Mouse (Mus musculus) ES-E14 (cell line): Measurements from ENCODE around the gene Ostm1. TPM values are rescaled to one million over a fixed set of nuclear protein-coding genes. Genes with fewer than 3 reads are reported as not detected.

Experiments used
- DNase-seq: peaks from one replicate; pipeline ENCODE4 v3.0.0-alpha.2; 2013; ENCODE audit warnings: low read depth, low spot score
- H3K27ac ChIP-seq: 2 replicates; pipeline ENCODE4 v1.5.1; 2012; ENCODE audit warnings: low read depth, mild to moderate bottlenecking, low read length, moderate library complexity, mixed read lengths; ENCODE audit not compliant: poor library complexity, insufficient read depth, severe bottlenecking
- H3K36me3 ChIP-seq: 2 replicates; pipeline ENCODE4 v1.6.1; 2012; ENCODE audit warnings: mild to moderate bottlenecking, low read length, moderate library complexity, mixed read lengths; ENCODE audit not compliant: control insufficient read depth, poor library complexity, insufficient read depth, severe bottlenecking
- H3K4me1 ChIP-seq, 2 experiments: fragments of 150-350 bp in 1 of 2; sonication (generic) in 1 of 2; 2 replicates each; pipeline ENCODE4 v1.6.1; 2012; ENCODE audit warnings: low read length in 2 of 2, mild to moderate bottlenecking in 1 of 2, mixed read lengths in 1 of 2; ENCODE audit not compliant: control insufficient read depth in 2 of 2, insufficient read depth in 2 of 2, poor library complexity in 1 of 2
- H3K4me3 ChIP-seq, 2 experiments: fragments of 150-350 bp in 1 of 2; sonication (generic) in 1 of 2; 2 replicates each; pipeline ENCODE4 v1.5.1; 2012; ENCODE audit warnings: low read length in 2 of 2, low read depth in 1 of 2, mild to moderate bottlenecking in 1 of 2, mixed read lengths in 1 of 2; ENCODE audit not compliant: insufficient read depth in 1 of 2, poor library complexity in 1 of 2, severe bottlenecking in 1 of 2
- H3K9ac ChIP-seq: 2 replicates; pipeline ENCODE4 v1.6.1; 2012; ENCODE audit warnings: low read depth, mild to moderate bottlenecking, low read length, mixed read lengths; ENCODE audit not compliant: poor library complexity, insufficient read depth, severe bottlenecking
- H3K9me3 ChIP-seq: fragments of 150-350 bp; sonication (generic); 2 replicates; pipeline ENCODE4 v1.6.1; 2012; ENCODE audit warnings: low read depth, mild to moderate bottlenecking, low read length; ENCODE audit not compliant: control insufficient read depth, insufficient read depth
- CHD2 ChIP-seq: IDR thresholded peaks from 2 replicates; pipeline ENCODE4 v1.6.1; 2014; ENCODE audit warnings: mild to moderate bottlenecking, low read depth, low read length, inconsistent platforms
- HCFC1 ChIP-seq: IDR thresholded peaks from 2 replicates; pipeline ENCODE4 v1.6.1; 2012; ENCODE audit warnings: low read length, inconsistent platforms, borderline replicate concordance; ENCODE audit not compliant: insufficient read depth
- MAFK ChIP-seq: IDR thresholded peaks from 2 replicates; pipeline ENCODE4 v1.6.1; 2014; ENCODE audit warnings: mild to moderate bottlenecking, low read depth, low read length, inconsistent platforms; ENCODE audit not compliant: insufficient read depth
- ZC3H11A ChIP-seq: IDR thresholded peaks from 2 replicates; pipeline ENCODE4 v1.6.1; 2012; ENCODE audit warnings: low read depth, mild to moderate bottlenecking, inconsistent platforms, low read length, borderline replicate concordance
- ZNF384 ChIP-seq: IDR thresholded peaks from 2 replicates; pipeline ENCODE4 v1.6.1; 2012; ENCODE audit warnings: low read depth, low read length, inconsistent platforms
- in situ Hi-C, 2 experiments: fragments of 600-800 bp; cut with MboI; formaldehyde crosslinking; loops; one replicate each; pipeline ENCODE4 v1.15.1; 2025; ENCODE audit warnings: low sequenced_read_pairs in 2 of 2, inconsistent platforms in 1 of 2; ENCODE audit not compliant: unreplicated experiment in 2 of 2
- total RNA-seq: library from RNA; depleted of rRNA; stranded (reverse); fragments of 300-350 nt; gene quantifications from 2 replicates; pipeline ENCODE4 v1.2.3, GENCODE M21; 2012

Gene Ostm1
- total RNA-seq, 1 experiment = 19.7 TPM

- in situ Hi-C loops = loop anchor here in 1 of 2 experiments (25.0 kb wide), 1 partner anchor 302 kb away; no protein-coding TSS in a partner anchor
- Histone ChIP-seq H3K36me3 (no peaks in the 10 kb centered on the region), H3K4me3 (peak overlapping the region; percentile 16 to 40; a peak in 3 of 4 replicates), H3K4me1 (no peaks in the 10 kb centered on the region), H3K27ac (no peak overlapping the region), H3K9me3 (no peaks in the 10 kb centered on the region), H3K9ac (no peak overlapping the region; the same call in 1 of the 2 replicates)
- TF ChIP-seq ZC3H11A = no peak
- TF ChIP-seq ZNF384 = no peak
- no peak for TF ChIP-seq HCFC1
- no peak for TF ChIP-seq CHD2
- no peak for TF ChIP-seq MAFK
- DNase-seq = peak; percentile 54
These were observed 30.2 kb downstream of the Ostm1 start for GRCm38 (mm10) chr10:42613639-42614381.

DNA sequence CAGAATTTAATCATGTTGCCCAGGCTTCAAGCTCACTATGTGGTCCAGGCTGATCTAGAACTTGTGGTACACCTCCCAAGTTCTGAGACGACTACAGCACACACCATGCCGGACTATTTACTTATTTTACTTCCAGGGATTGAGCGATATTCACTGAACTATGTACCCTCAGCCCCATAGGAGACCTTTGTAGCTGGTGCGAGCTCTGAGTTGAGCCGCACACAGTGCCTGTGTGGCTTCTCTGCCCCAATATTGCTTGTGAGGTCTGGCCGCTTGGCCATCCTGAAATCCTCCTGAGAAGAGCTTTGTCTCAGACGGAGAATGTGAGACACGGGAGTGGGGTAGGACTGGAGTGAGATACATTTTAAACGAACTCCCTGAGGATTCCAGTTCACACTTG is 31.1 kb downstream of the Ostm1 start:
- Histone ChIP-seq H3K4me1 (no peaks in the 10 kb centered on the region), H3K36me3 (no peaks in the 10 kb centered on the region), H3K9ac (no peak overlapping the region), H3K27ac (no peak overlapping the region), H3K9me3 (no peaks in the 10 kb centered on the region), H3K4me3 (no peak overlapping the region)
- no peak for DNase-seq
- no peak for TF ChIP-seq HCFC1
- in situ Hi-C loops = loop anchor here in 1 of 2 experiments (25.0 kb wide), 1 partner anchor 302 kb away; no protein-coding TSS in a partner anchor

DNA sequence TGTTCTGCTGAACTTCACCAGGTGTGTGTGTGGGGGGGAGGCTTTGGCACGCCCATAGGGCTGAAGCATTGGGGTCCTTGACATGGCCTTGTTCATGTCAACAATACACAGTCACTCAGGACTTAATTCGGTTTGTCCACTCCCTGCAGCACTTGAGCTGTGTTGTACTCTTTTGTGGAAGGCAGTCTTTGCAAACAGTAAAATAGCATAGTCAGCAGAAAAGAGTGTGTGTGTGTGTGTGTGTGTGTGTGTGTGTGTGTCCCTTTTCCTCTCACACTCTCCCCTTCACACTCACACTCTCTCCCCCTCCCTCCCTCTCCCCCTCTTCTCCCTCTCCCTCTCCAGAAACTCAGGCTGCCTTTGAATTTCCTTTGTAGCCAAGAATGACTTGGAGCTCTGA is 34.7 kb downstream of the Ostm1 start:
- DNase-seq = no peak
- TF ChIP-seq ZC3H11A (no peak), MAFK (peak; percentile 87)
- Histone ChIP-seq H3K27ac (no peak overlapping the region), H3K4me1 (no peaks in the 10 kb centered on the region), H3K36me3 (no peaks in the 10 kb centered on the region), H3K9me3 (no peaks in the 10 kb centered on the region), H3K4me3 (no peak overlapping the region), H3K9ac (no peak overlapping the region)
- in situ Hi-C loops = loop anchor here in 1 of 2 experiments (25.0 kb wide), 1 partner anchor 306 kb away; no protein-coding TSS in a partner anchor

DNA sequence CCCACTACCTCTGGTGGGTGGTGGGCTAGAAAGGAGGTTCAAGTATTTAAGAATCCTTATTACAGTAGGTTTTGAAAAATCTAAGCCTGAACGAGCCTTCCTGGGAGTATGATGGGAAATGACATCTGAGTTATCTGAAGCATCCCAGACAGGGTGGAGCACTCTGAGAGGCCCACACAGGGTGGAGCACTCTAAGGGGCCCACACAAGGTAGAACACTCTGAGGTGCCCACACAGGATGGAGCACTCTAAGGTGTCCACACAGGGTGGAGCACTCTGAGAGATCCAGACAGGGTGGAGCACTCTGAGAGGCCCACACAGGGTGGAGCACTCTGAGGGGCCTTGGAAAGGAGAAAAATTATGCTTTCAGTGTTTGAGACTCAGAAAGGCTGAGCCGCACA is 42.3 kb downstream of the Ostm1 start:
- no peak overlapping the region for H3K9ac ChIP-seq
- H3K4me3 ChIP-seq = no peak overlapping the region
- H3K36me3 ChIP-seq = no peaks in the 10 kb centered on the region
- TF ChIP-seq ZC3H11A (no peak), ZNF384 (no peak), MAFK (no peak), CHD2 (no peak), HCFC1 (no peak)
- no peak for DNase-seq
- no peaks in the 10 kb centered on the region for H3K9me3 ChIP-seq
- in situ Hi-C loops = no loop called here
- H3K4me1 ChIP-seq = no peaks in the 10 kb centered on the region
- no peak overlapping the region for H3K27ac ChIP-seq
